Mouse (Mus musculus) kidney, adult 18-20 months (tissue): ENCODE measurements at regions not wholly inside any gene's neighbourhood (a gene's known extent, or its start where the extent isn't known, plus 50 kb on each side); places are given as distances from the start of the nearest gene placed in this dataset.

ENCODE experiments used
- DNase-seq: peaks from one replicate; pipeline ENCODE4 v3.0.0; 2021

DNA sequence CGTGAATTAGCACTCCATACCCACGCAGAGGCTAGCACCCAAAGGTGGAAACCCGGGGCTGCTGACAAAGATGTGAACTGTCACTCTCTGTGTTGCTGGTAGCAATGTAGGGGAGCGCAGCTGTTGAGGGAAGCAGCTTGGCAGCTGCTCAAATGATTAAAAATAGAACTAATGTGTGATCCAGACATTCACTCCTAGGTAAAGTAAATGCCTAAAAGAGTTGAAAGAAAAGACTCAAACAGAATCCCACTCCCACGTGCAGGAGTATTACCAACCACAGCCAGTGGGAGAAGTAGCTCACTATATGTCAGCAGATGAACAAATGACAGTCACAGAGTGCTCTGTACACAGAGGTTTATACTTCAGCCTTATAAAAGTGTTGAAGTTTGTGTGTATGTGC, 558.0 kb downstream of the Ptprc start:
- no peak for DNase-seq

DNA sequence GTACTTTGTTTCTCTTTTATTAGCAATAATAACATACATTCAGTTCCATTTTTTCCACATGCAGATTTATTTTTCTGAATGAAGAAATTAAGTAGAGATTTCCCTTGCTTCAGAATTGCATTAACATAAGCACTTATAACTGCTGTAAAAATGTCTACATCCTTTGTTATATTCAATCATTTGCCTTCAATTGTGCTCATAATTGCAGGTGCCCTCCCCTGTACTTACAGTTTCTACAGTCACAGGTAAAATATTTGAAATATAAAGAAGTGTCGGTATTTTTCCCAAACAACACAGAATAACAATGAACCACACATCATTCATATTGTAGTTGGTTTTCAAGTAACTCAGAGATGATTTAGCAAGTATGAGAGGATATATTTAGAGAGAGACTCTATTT, 568.8 kb downstream of the Ptprc start:
- DNase-seq = no peak

DNA sequence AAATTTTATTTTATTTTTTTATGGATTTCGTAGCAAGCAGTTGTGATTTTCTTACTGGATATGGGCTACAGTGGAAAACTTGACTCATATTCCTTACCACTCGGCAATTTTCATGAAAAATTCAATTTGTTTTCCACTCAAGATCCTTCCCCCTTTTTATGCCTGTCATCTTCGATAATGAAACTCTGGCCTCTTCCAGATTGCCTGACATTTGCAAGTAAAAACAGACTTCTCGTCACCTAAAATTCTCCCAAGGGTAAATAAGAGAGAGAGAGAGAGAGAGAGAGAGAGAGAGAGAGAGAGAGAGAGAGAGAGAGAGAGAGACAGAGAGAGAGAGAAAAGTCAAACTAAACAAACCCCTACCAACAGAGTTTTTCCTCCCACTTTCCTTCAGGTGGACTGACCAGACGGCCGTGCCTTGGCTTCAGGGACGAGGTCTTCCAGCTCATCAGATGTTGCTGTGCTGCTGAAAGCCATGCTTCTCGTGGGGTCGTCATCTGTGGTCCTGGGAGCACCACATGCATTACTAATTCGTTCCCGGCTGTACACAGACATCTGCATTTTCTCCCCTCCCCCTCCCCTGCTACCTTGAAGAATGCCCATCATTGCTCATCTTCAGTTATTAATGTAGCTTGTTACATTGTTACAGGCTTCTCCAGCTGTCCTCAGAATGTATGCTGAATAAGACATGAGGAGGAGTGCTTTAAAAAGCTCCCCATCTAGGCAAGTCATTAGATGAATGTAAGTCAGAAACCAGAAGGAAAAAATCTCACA, 569.4 kb downstream of the Ptprc start:
- no peak for DNase-seq

DNA sequence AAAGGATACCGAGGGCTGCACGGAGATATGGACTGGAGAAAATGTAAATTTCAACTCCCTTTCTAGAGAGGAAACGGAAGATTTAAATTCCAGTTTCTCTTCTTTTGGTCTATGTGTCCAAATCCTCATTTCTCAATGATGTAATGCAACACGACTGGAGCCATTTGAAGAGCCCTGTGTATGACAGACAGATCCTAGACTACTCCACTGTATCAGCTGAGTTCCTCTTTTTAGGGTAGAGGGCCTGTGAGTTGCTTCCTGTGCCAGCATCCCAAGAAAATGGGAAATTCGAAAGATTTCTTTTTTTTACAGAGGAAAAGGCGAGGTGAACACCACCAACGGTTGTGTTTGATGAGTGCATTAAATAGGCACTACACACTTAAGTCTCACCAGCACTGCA, 581.8 kb downstream of the Ptprc start:
- DNase-seq = no peak

DNA sequence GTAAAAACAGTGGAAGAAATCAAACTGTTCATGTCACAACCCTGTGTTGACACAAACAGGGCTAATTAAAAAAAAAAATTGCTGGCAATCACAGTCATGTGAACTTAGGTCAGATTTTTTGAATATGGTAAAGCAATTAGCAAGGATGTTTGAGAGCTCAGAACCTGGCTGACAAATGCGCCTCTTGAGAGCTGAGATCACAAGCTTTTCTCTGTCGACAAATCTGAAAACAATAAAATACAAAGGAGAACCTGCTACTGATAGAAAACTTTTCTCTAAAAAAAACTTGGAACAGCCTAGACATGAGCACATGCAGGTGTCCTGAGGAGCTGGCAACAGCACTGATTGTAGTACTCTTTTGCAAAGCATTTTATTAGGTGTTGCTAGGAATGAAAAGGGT, 583.6 kb downstream of the Ptprc start:
- no peak for DNase-seq

DNA sequence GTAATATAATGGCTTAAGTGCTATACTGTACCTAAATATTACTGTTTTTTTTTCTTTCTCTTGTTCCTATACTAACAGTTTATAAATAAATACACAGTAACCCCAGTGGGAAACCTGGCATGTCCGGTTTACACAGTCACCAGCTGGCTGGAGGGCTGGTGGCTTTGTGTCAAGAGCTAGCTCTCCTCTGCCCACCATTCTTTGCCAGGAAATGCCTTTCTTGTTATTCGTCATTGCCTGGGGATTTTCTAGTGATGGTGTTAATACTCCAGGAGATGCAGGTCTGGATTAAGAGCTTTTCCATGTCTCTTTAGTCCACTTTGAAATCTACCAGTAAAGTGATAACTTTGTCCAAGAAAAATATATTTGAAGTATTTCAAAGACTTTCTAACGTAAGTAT, 584.2 kb downstream of the Ptprc start:
- DNase-seq = no peak

DNA sequence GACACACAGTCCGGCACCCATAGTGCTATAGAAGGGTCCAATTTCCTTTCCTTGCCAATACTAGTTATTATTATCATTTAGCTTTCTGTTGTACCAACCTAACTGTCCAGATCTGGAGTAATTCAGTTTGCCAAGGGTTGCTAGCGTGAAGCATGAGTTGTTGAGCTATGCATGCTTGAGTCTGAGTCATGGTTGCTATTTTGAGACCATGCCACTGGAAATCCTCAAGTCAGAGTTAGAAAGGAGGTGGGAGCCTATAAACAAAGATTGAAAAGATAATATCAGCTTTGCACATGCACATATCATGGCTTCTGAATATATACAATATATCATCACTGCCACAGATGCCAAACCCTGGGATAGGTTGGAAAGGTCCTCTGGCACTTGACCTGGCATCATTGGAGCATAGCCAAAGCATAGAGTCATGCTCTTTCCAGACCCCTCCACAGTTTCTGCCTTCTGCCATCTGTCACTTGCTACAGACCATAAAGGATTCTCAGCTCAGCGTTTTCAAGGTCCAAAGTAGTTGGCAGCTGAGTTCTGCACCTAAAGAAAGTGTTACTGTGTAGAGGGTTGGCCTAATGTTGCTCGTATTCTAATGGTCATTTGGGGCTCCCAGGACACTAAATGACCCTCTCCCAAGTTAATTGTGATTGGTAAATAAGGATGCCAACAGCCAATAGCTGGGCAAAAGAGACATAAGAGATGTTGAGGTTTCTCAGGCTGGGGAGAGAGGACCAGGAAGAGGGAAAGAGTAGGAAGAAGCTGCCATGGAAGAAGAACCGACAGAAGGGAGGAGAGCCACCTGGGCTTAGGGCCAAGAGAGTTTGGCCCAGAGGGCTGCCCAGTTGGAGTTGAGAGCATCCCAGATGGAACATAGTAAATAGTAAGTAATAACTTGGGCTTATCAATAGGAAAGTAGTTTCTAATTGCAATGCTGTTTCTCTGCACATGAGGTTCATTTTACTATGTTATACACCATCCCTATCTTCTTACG, 586.9 kb downstream of the Ptprc start:
- no peak for DNase-seq

DNA sequence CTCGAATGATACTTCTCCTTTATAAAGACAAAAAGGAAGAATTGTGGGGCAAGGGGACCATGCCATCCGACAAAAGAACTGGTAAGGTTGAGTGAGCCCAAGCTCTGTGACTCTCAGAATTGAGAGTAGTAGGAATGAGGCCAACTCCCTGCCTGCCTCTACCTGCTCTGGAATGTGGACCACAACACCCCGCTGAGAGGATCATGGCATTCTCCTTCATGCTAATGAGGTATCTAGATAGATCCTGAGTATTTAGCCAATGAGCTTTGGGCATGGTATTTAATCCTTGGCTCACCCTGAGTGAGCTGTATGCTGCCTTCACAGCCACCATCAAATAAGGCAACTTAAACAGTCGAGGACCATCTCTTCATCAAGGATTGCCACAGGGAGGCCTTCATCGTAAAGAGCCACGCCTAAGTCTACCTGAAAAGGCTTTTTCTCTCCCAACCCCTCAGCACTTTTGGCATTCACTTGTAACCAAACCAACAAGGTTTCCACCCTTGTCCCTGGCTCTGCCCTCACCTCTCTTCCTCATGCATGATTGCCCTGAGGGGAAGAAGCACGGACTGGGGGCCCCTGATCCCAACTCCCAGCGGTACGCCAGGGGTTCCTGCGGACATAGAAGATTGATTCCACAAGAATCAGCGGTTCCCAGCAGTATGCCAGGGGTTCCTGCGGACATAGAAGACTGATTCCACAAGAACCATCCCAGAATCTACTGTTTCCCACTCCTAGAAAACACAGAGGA, 587.9 kb downstream of the Ptprc start:
- no peak for DNase-seq

DNA sequence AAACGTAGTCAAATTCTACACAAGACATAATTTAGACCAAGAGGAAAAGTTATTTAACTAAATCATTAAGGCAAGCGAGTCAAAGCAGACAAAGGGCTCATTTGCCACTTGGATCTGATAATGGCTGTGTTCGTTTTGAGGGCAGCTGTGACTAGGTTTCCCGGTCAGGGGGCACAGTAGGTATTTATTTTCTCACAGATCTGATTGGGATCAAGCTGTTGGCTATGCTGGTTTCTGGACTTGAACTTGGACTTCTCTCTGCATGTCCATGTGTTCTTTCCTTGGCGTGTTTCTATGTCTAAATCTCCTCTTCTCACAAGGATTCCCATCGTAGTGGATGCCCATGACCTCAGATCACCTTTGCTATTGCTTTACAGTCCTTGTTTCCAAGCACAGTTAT, 590.8 kb downstream of the Ptprc start:
- DNase-seq = no peak

DNA sequence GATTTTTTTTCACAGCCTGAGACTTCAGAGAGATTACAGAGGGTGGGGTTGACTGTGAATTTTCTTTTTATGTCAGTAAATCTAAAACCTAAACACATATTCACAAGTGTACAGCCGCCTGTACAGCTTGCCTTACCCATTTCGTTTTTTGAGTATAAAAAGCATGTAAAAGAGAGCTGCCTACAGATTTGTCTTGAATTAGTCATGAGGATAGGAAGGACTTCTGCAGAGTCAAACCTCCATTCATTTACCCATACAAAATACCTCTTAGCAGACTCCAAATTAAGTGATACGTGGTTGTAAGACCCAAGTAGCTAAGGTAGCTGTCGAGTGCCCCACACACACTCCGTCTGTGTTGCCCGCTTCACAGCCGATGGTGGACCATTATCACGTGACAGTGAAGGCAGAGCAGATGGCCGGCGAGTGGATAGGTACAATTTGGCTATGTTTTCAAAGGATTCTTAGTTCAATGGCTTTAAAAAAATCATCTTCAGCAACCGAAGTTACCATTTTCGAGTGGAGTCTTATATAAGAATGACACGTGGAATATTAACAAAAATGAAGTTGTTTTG, 591.3 kb downstream of the Ptprc start:
- no peak for DNase-seq

DNA sequence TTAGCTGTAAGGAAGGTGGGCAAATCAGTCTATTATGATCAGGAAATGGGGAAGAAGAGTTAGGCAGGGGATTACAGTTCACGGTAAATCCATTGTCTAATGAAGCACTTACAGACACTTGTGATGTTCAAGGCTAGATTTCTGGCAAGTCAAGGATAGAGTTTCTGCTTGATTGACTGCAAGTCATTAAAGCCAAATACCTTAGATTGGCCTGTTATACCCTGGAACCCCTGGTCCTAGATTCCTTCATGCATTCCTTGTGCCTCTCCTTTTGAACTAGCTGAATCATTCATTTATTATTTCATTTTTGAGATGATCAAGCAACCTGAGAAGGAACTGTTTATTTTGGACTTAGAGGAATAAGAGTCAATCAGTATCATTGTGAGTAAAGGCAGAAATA, 597.9 kb downstream of the Ptprc start:
- no peak for DNase-seq

DNA sequence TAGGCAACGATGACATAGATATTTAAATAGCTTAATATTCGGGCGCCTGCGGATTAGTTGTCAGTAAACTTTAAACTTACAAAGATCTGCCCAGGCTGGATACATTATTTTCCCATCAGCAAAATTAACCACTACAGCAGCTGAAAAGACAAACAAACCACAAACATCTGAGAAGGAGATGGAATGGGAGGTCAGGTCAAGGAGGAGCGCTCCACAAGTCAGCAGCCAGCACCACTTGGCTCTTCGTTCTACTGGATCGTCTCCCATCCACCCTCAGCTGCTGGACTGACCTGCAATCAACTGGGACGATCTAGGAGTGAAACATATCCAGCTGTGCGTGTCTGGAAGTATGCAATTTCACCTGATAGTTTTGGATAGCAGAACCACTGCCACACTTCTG, 599.3 kb downstream of the Ptprc start:
- DNase-seq = no peak

DNA sequence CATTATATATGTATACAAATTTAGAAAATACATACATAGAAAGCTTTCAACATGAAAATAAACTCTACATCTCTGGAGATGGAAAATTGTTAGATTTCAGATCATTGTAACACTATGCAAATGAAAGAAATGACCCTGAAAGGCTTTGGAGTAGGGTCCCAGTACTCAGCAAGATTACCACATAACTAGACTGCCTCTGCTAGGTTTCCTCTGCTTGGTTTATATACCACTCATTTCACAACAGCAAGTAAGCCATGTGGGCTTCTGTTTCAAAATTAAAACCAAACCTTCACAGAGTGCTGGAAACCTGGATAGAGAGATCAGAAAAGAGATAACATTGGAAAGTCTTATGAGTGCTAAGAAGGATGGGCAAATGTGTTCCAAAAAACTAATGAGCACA, 600.1 kb downstream of the Ptprc start:
- DNase-seq = no peak

DNA sequence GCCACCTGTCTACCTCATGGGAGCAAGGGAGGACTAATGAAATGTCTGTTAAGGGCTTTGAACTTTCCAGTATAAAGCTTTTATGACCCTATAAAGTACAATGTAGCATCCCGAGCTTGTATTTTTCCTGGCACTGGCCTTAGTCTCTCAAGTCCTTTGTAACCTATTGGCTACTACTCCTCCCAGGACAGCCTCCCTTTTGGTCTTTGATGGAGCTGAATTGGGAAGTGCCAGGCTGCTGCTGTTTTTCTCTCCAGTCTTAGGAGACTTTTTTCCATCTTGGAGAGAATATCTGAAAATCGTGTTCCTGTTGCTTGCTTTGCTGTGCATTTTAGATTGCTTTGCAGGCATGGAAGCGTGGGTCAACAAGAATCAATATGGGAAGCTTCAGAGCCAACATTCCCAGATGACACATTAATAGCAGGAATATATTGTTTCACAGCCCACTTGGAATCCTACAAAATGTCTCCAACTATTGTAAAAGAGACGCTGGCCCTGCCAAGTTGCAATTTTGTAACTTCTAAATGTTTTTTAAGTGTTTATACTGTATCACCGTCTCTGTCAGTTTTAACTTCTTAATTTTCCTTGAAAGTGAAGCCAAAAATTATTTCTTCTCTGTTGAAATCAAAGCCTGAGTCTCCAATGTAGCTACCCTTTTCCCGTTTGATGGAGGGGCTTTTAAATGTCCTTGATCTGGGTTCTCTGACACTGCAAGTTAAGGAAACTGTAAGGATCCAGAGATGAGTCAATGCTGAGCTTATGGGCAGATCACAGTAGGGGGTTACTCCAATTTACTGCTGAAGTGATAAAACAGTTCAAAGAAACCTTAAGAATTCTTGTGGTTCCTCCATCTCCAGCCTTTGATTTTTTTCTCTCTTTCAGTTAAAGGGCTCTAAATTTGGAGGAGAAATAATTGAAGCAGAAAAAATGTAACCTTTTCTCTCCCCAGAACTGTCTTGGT, 603.3 kb downstream of the Ptprc start:
- no peak for DNase-seq

DNA sequence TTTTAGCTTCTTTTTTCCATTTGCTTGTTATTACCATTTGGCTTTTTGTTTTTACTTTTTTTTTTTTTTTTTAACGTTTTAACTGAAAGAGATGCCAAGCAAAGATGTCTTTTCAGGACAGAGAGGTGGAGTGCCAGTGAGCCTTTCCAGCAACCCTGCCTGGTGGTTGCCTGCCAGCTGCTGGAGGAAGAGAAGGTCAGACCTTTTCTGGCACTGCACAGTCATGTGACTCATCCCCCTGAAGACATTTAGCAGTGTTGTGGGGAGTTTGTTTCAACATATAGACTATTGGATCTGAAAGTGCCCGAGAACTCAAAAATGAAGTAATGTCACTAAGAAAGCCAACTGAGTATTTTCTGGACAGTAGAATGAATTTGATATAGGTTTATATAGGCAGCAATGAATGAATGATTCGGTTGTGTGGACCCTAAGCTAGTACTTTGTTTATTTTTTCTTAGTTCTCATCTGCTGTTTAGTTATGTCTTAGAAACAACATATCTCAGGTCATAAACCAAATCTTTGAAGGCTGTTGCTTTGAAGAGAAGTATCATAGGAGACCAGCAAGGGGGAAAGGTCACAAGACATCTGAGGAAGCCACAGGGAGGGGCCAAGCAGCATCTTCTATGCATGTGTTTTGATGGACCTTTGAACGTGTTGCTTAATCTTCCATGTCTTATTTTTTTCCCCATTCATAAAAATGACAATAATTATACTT, 604.2 kb downstream of the Ptprc start:
- no peak for DNase-seq

DNA sequence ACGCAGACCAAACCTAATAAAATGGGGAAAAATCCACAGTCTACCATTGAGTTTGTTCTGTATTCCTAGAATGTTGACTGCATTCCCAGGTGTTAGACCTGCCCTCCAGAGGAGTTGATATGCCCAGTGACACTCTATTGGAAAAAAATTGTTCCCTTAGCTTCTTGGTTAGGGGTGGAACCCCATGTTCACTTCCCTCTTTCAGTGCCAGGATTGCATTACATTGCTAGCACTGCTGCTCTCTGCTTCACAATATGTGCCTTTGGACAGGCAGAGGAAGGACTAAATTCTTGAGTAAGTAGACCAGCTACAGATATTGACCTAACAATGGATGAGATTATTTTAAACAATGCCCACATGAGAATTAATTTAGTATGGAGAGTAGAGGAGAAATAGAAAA, 607.3 kb upstream of the Nr5a2 start:
- DNase-seq = no peak

DNA sequence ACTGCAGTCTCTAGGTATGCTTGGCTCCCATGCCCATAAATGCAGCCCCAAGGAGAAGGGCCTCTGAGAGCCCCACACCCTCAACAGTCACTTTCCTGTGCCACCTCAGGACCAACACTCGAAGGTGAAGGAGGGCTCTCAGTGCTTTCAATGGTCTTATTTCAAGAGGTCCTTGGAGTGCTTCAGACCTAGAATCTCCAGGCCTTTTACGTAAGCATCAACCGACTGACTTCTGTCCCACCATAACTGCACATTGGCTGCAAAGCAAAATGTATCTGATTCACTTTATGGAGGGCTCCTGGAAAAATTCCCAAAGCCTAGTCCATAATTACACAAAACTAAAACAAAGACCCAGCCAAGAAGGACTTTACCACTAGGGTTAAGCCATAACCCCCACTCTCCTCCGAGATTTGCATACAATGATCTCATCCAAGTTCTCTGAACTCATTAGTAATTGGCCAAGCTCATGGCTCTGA, 605.4 kb upstream of the Nr5a2 start:
- DNase-seq = no peak

DNA sequence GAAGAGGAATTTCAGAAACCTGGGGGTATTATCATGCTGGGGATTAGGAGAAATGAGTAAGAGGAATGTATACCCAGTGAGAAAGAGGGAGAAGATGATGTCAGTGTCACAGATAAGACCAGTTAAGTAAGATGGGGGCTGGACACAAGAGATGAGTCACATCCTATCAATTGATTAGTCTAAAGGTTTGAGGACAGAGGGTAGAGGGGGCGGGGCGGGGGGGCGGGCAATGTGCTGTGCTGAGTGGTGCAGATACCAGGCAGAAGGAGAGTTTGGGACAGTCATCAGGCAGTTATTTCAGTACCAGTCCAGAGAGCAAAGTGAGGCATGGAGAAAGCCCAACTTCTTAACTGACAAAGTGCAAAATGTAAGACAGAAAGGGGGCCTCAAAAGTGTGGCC, 601.4 kb upstream of the Nr5a2 start:
- DNase-seq = no peak

DNA sequence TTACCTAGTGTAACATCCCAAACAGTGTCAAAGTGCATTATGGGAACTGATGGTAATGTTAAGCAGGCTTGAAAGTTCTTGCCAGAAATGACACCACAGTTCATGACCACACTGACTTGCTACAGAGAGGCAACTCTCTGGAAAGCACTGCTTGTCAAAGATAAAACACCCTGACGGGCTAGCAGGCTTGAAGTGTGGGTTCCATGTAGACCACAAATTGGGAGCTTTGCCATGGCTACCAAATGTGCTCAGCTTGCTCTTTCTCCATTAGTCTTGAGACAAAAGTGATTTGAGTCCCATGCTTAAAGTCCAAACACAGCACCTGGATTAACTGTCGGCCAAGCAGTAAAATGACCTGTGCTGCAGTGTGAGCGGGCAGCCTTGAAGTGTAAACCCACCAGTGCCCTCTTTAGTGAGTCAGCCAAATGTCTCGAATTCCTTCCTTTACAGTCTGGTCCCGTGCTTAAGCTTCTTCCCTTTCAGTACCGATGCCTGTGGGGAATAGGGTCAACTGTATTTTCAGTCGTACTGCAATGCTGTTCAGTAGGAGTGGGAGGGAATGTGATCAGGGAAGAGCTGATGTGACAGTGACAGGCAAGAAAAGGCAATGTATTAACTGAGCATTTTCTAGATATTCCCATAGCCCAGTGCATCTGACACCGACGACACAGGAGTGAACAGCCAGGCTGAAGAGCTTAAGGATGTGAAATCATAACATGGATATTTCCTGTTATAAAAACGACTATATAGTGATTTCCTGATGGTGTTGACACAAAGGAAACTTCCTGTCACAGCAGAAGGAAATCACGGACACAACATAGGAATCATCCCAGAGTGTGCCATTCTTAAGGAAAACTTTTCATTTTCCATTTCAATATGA, 600.4 kb upstream of the Nr5a2 start:
- no peak for DNase-seq

DNA sequence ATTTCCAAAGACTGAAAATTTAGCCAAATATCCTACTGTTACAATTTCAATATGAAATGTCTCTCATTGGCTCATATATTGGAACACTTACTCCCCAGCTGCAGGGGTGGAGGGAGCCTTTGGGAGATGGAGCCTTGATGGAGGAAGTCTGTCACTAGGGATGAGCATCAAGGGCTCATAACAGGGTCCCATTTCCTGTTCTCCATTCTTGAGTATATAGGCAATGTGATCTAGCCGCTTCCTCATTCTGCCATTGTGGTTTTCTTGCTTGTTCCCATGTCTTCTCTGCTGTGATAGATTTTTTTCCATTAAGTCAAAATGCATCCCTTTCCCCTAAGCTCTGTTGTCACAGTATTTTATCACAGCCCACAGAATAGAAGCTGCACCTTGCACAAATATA, 589.4 kb upstream of the Nr5a2 start:
- no peak for DNase-seq
